Mouse (Mus musculus) heart, adult 2 months (tissue): ENCODE measurements around the gene Ccdc141. TPM values are rescaled to one million over a fixed set of nuclear protein-coding genes. Genes with fewer than 3 reads are reported as not detected.

ENCODE experiments used
- DNase-seq, 2 experiments: peaks; one replicate each; pipeline ENCODE4 v3.0.0; 2021
- H3K27ac ChIP-seq: fragments of 200-600 bp; 2 replicates; pipeline ENCODE4 v1.8.1; 2022
- H3K27me3 ChIP-seq: fragments of 200-500 bp; 2 replicates; pipeline ENCODE4 v1.6.1; 2012; ENCODE audit warnings: mild to moderate bottlenecking, low read length, inconsistent platforms, mixed read lengths; ENCODE audit not compliant: control insufficient read depth, insufficient read depth
- H3K36me3 ChIP-seq: fragments of 200-500 bp; 2 replicates; pipeline ENCODE4 v1.6.1; 2012; ENCODE audit warnings: low read length, inconsistent platforms; ENCODE audit not compliant: control insufficient read depth, insufficient read depth
- H3K4me1 ChIP-seq: fragments of 200-500 bp; 2 replicates; pipeline ENCODE4 v1.6.1; 2011; ENCODE audit warnings: low read length; ENCODE audit not compliant: control insufficient read depth, insufficient read depth
- H3K4me3 ChIP-seq: fragments of 200-600 bp; 2 replicates; pipeline ENCODE4 v1.8.1; 2022
- H3K79me2 ChIP-seq: fragments of 200-500 bp; replicated peaks from 2 replicates; pipeline ENCODE4 v1.6.1; 2012; ENCODE audit warnings: mild to moderate bottlenecking, inconsistent platforms, low read length, moderate library complexity, mixed read lengths; ENCODE audit not compliant: control insufficient read depth, insufficient read depth
- H3K9ac ChIP-seq: fragments of 200-500 bp; 2 replicates; pipeline ENCODE4 v1.6.1; 2012; ENCODE audit warnings: low read depth, mild to moderate bottlenecking, control low read depth, inconsistent platforms, low read length, mixed read lengths
- CTCF ChIP-seq: fragments of 200-600 bp; IDR thresholded peaks from 2 replicates; pipeline ENCODE4 v1.8.1; 2022; ENCODE audit warnings: antibody characterized with exemption, mild to moderate bottlenecking, moderate library complexity
- EP300 ChIP-seq: fragments of 200-500 bp; IDR thresholded peaks from 2 replicates; pipeline ENCODE4 v1.6.1; 2011; ENCODE audit warnings: low read depth, low read length, control low read depth; ENCODE audit not compliant: insufficient read depth
- POLR2A ChIP-seq: fragments of 200-500 bp; IDR thresholded peaks from 2 replicates; pipeline ENCODE4 v1.6.1; 2011; ENCODE audit warnings: mild to moderate bottlenecking, low read depth, low read length, control low read depth; ENCODE audit not compliant: insufficient read depth
- WGBS: fragments of 180-500 bp; shearing (Covaris S2); methylation state at CpG from one replicate; pipeline ENCODE4 v1.1.7; 2018; 5-methylcytosine and 5-hydroxymethylcytosine counted together
- intact Hi-C: fragments of 180-260 bp; cut with DNase I; formaldehyde crosslinking; loops from one replicate; pipeline ENCODE4 v1.15.1; 2025
- polyA plus RNA-seq: library from polyadenylated mRNA; depleted of rRNA; stranded (reverse); fragments of >200 nt; gene quantifications from 2 replicates; pipeline ENCODE4 v1.2.3, GENCODE M21; 2012
- total RNA-seq, 2 experiments: library from RNA; stranded (reverse); gene quantifications; 2 replicates each; pipeline ENCODE4 v1.2.3; 2021

Ccdc141 gene
- total and polyA plus RNA-seq, 3 experiments, result 35.6 to 189 (median 182) TPM

DNA sequence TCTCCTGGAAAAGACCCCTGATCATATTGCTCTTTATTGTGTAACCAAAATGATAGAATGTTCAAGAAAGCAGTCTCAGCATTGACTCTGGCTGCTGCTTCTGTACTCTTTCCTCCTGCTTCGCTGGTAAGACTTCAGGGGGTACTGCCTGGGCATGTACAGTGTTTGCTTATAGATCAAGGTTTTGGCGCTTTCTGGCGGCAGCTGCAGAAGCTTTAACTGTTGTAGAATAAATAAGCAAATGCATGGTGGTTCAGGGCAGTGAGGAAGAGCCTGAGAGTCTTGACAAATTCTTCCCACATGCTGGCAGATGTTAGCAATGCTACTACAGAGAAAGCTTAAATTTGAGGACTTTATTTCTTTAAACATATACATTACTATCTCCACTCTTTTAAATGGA lies 24.1 kb downstream of the Ccdc141 start:
- peaks cover 13% of the 10 kb centered on the region for H3K36me3 ChIP-seq
- H3K9ac ChIP-seq, result no peak overlapping the region
- no peaks in the 10 kb centered on the region; the same call in 1 of the 2 replicates for H3K79me2 ChIP-seq
- TF ChIP-seq CTCF (no peak), EP300 (no peak), POLR2A (no peak)
- peaks cover 3% of the 10 kb centered on the region; the same call in 1 of the 2 replicates for H3K4me1 ChIP-seq
- H3K27ac ChIP-seq, result no peak overlapping the region
- WGBS, result 67% methylated on average over 3 of the region's 3 CpGs
- intact Hi-C loops, result no loop called here
- H3K4me3 ChIP-seq, result no peak overlapping the region
- DNase-seq, result no peak
- no peaks in the 10 kb centered on the region for H3K27me3 ChIP-seq

DNA sequence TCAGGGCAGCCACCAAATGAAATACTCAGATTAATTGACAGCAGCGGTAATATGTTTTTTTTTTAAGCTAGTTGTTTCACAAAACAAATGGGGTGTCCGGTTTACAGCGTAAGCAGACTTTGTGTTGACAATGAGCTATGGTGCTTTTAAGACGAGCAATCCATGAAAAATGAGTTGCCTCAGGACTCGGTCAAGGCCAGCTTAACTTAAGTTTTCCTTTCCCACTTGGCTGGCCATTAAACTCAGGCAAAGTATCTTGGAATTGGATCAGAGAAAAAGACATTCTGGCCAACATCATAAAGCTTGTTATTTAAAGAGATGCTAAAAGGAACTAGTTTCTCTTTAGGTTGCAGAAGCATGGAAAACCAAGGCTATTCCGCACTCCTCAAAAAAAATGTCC lies 26.9 kb downstream of the Ccdc141 start:
- 0 out of 2 replicates have a peak, but pooled peaks cover 1% of the 10 kb centered on the region for H3K4me1 ChIP-seq
- no peak for DNase-seq
- 80% methylated on average over 6 of the region's 6 CpGs for WGBS
- no peaks in the 10 kb centered on the region; the same call in none of the 2 replicates for H3K79me2 ChIP-seq
- H3K9ac ChIP-seq, result no peak overlapping the region
- intact Hi-C loops, result no loop called here
- no peak overlapping the region for H3K4me3 ChIP-seq
- TF ChIP-seq POLR2A (no peak), EP300 (no peak), CTCF (no peak)
- H3K36me3 ChIP-seq, result peaks cover 16% of the 10 kb centered on the region
- H3K27ac ChIP-seq, result no peak overlapping the region
- H3K27me3 ChIP-seq, result no peaks in the 10 kb centered on the region

GRCm38 (mm10) chr2:77138879-77139278 lies 31.6 kb downstream of the Ccdc141 start:
- Histone ChIP-seq H3K9ac (no peak overlapping the region), H3K4me3 (no peak overlapping the region), H3K27ac (no peak overlapping the region), H3K79me2 (no peaks in the 10 kb centered on the region; the same call in none of the 2 replicates), H3K4me1 (no peaks in the 10 kb centered on the region; the same call in 1 of the 2 replicates), H3K27me3 (no peaks in the 10 kb centered on the region), H3K36me3 (peaks cover 17% of the 10 kb centered on the region)
- WGBS, result 61% methylated on average over 6 of the region's 6 CpGs
- DNase-seq, result no peak
- intact Hi-C loops, result no loop called here
- TF ChIP-seq CTCF (no peak), EP300 (no peak), POLR2A (no peak)

GRCm38 (mm10) chr2:77134906-77135305 lies 35.5 kb downstream of the Ccdc141 start:
- no peak for DNase-seq
- H3K27ac ChIP-seq, result peak overlapping the region; percentile 1; the same call in 1 of the 2 replicates
- H3K36me3 ChIP-seq, result peaks cover 23% of the 10 kb centered on the region
- TF ChIP-seq CTCF (no peak), POLR2A (no peak), EP300 (no peak)
- H3K4me3 ChIP-seq, result no peak overlapping the region
- 17% methylated on average over 1 of the region's 1 CpGs for WGBS
- intact Hi-C loops, result loop anchor here (5.0 kb wide), 1 partner anchor 32 kb away; no protein-coding TSS in a partner anchor
- H3K9ac ChIP-seq, result no peak overlapping the region
- no peaks in the 10 kb centered on the region for H3K27me3 ChIP-seq
- H3K4me1 ChIP-seq, result peaks cover 3% of the 10 kb centered on the region; the same call in 1 of the 2 replicates
- no peaks in the 10 kb centered on the region; the same call in 1 of the 2 replicates for H3K79me2 ChIP-seq

DNA sequence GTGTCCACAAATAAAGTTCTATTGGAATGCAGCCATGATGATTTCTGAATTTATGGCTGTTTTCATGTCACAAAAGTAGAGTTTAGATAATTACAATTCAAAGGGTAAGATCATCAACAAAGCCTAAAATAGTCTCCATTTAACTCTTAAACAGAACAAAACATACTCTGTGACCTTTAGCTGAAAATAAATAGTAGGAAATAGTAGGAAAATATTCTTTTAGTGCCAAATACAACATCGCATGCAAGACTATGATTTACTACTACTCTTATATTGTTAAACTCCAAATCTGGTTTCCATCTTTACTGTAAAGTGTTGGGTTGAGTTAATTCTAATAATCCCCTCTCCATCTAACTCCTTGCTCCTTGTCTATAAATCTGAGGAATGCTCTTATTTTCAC lies 37.0 kb downstream of the Ccdc141 start:
- 73% methylated on average over 1 of the region's 1 CpGs for WGBS
- no peak for TF ChIP-seq POLR2A
- TF ChIP-seq EP300, result no peak
- TF ChIP-seq CTCF, result no peak
- no peaks in the 10 kb centered on the region for H3K27me3 ChIP-seq

GRCm38 (mm10) chr2:77126939-77127338 lies 43.5 kb downstream of the Ccdc141 start:
- Histone ChIP-seq H3K9ac (no peak overlapping the region), H3K27me3 (no peaks in the 10 kb centered on the region), H3K27ac (peak overlapping the region; percentile 40), H3K4me3 (no peak overlapping the region), H3K4me1 (peaks cover 3% of the 10 kb centered on the region), H3K79me2 (no peaks in the 10 kb centered on the region), H3K36me3 (peaks cover 38% of the 10 kb centered on the region)
- DNase-seq, result peak in 1 of 2 experiments; percentile 26
- 67% methylated on average over 1 of the region's 1 CpGs for WGBS
- no peak for TF ChIP-seq CTCF
- 0 out of 2 replicates have a peak, but pooled peaks have one; percentile 38 for TF ChIP-seq EP300
- TF ChIP-seq POLR2A, result 0 out of 2 replicates have a peak, but pooled peaks have one; percentile 16
- intact Hi-C loops, result no loop called here

More for the DNA sequence above, 37.0 kb downstream of the Ccdc141 start:
- H3K9ac ChIP-seq, result no peak overlapping the region
- intact Hi-C loops, result loop anchor here (5.0 kb wide), 1 partner anchor 34 kb away; no protein-coding TSS in a partner anchor
- peaks cover 22% of the 10 kb centered on the region for H3K36me3 ChIP-seq
- no peak for DNase-seq
- no peak overlapping the region for H3K27ac ChIP-seq
- H3K4me3 ChIP-seq, result no peak overlapping the region
- H3K79me2 ChIP-seq, result no peaks in the 10 kb centered on the region
- peaks cover 5% of the 10 kb centered on the region for H3K4me1 ChIP-seq
